Mouse (Mus musculus) stomach, embryonic 15.5 days (tissue): Measurements from ENCODE around the gene Grid2. TPM values are rescaled to one million over a fixed set of nuclear protein-coding genes. Genes with fewer than 3 reads are reported as not detected.

ENCODE experiments used
- ATAC-seq: fragments of 200-750 bp; cut with Nextera tagmentation; 2 replicates; pipeline ENCODE4 v1.8.0; 2017; ENCODE audit warnings: low read depth, moderate number of reproducible peaks, moderate TSS enrichment; ENCODE audit not compliant: insufficient read depth, low FRiP score
- H3K27ac ChIP-seq: fragments of 300-500 bp; sonication (generic); 2 replicates; pipeline ENCODE4 v1.5.1; 2015; ENCODE audit warnings: mild to moderate bottlenecking, inconsistent platforms
- H3K27me3 ChIP-seq: fragments of 300-500 bp; sonication (generic); replicated peaks from 2 replicates; pipeline ENCODE4 v1.6.1; 2015; ENCODE audit warnings: inconsistent platforms
- H3K36me3 ChIP-seq: fragments of 300-500 bp; sonication (generic); 2 replicates; pipeline ENCODE4 v1.6.1; 2015; ENCODE audit warnings: inconsistent platforms
- H3K4me1 ChIP-seq: fragments of 300-500 bp; sonication (generic); 2 replicates; pipeline ENCODE4 v1.6.1; 2015; ENCODE audit warnings: inconsistent platforms
- H3K4me2 ChIP-seq: fragments of 300-500 bp; sonication (generic); 2 replicates; pipeline ENCODE4 v1.6.1; 2015; ENCODE audit warnings: mild to moderate bottlenecking, inconsistent platforms
- H3K4me3 ChIP-seq: fragments of 300-500 bp; sonication (generic); replicated peaks from 2 replicates; pipeline ENCODE4 v1.5.1; 2015; ENCODE audit warnings: inconsistent platforms
- H3K9ac ChIP-seq: fragments of 300-500 bp; sonication (generic); 2 replicates; pipeline ENCODE4 v1.6.1; 2015; ENCODE audit warnings: inconsistent platforms
- H3K9me3 ChIP-seq: fragments of 300-500 bp; sonication (generic); 2 replicates; pipeline ENCODE4 v1.6.1; 2016; ENCODE audit warnings: inconsistent platforms
- WGBS: fragments of 180-500 bp; shearing (Covaris S2); methylation state at CpG from one replicate; pipeline ENCODE4 v1.1.7; 2015; 5-methylcytosine and 5-hydroxymethylcytosine counted together
- polyA plus RNA-seq: library from polyadenylated mRNA; unstranded; fragments of >200 nt; fragmentation: Nextera tagmentation; extraction: Ambion mirVana; gene quantifications from 2 replicates; pipeline ENCODE4 v1.2.1, GENCODE M21; 2015

The Grid2 gene
- 0.89 and 1.3 TPM in 2 replicates for polyA plus RNA-seq

DNA sequence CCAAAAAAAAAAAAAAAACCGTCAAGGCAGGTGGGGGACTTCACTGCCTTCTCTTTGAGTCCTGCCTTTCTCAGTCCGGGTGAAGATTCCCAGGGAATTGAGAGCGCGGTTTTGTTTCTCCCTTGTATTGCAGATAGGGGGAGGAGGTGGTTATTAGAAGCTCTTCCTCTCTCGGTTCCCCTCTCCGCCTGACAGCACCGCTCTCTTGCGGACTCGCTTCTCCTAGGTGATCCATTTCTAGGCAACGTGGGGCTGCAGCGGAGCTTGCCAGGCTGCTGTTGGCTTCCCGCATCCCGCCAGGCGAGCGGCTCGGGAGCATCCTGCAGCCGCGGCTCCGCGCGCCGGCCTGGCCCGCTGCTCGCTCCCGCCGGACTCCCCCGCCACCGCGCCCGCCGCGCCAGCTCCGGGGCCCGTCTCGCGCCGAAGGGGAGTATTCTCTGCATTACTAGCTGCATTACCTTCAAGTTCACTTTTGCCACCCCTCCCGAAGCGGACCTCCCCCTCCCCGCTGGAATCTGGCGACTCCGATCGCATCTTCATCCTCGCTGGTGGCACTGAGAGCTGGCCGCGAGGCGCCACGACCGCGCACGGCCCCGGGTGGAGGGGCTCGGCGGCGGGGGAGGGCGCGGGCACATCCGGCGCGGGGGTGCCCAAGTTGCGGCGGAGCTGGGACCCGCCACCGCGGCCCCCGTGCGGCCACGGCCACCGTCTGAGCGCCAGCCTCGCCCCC lies at the start of gene Grid2:
Grid2 (plus strand) TSS at position 51 of the 730 bp plus-strand sequence.
- peaks cover 13% of the 10 kb centered on the region; the same call in 1 of the 2 replicates for H3K4me1 ChIP-seq
- under 1% methylated on average over 70 of the region's 71 CpGs for WGBS
- H3K27me3 ChIP-seq = 0 out of 2 replicates have a peak, but pooled peaks cover 8% of the 10 kb centered on the region

DNA sequence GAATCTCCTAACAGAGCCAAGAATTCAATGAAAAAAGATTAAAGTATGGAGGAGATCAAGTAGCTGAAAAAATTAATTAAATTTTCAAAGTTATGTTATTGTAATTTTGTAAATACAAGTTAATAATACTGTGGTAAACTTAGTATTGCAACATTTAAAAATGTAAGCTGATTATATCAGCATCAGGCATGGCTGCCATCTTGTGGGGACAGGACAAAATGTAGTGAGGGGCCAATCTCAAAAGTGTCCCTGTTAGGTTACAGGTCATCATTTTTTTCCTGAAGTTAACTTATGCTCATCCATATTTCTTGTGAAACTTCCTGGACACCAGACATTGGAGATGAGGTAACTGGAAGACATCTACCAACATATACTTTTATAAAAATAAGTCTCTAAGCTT lies 4.9 kb upstream of the Grid2 start:
- ATAC-seq = no peak
- H3K9ac ChIP-seq = no peak overlapping the region
- H3K4me2 ChIP-seq = no peak overlapping the region
- H3K9me3 ChIP-seq = no peaks in the 10 kb centered on the region
- 0 out of 2 replicates have a peak, but pooled peaks cover 8% of the 10 kb centered on the region for H3K27me3 ChIP-seq
- H3K4me3 ChIP-seq = no peak overlapping the region
- no peak overlapping the region for H3K27ac ChIP-seq
- no peaks in the 10 kb centered on the region for H3K4me1 ChIP-seq
- H3K36me3 ChIP-seq = no peaks in the 10 kb centered on the region

More for the DNA sequence above, at the start of gene Grid2:
- peak; percentile 35; the same call in 1 of the 2 replicates for ATAC-seq
- H3K27ac ChIP-seq = no peak within 1 kb of the TSS
- H3K36me3 ChIP-seq = no peaks in the 10 kb centered on the region
- H3K9me3 ChIP-seq = no peaks in the 10 kb centered on the region
- peak within 1 kb of the TSS; percentile 99 for H3K4me2 ChIP-seq
- peak within 1 kb of the TSS; percentile 59 for H3K4me3 ChIP-seq
- H3K9ac ChIP-seq = peak within 1 kb of the TSS; percentile 25; the same call in 1 of the 2 replicates

DNA sequence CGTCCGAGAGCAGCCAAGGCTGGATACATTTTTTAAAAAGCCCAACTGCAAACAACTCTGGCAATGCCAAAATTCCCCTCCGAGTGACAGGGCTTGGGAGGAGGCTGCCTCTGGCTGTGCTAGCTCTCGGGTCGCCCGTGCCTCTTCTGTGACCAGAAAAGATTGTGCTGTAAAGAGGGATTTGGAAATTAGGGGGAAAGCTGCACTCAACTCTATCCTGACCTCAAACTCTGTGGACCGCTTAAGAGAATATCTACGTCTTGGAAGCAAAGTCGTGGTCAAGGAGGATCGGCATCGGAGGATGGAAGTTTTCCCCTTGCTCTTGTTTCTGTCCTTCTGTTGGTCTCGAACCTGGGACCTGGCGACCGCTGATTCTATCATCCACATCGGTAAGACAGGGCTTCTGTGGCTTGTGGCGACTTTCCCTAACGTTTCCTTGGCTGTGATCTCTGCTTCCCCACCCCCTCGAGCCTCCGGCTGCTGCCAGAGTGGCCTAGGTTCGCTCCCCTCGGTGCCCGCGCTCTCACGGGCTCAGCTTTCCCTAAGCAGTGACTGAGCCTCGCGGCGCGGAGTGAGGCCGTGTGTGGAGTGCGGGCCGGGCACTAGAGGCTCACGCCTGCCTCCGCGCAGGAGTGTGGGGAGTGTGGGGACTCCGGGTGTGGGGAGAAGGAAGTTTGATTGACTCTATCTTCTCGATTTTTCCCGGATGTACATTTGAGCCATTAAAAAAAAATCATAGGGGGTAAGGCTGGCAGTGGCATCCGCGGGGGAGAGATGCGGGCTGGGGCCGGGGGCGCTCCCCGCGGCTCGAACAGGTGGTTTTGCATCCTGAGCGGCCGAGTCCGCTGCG lies 1.1 kb downstream of the Grid2 start:
- 0 out of 2 replicates have a peak, but pooled peaks have one; percentile 50 for ATAC-seq
- H3K9me3 ChIP-seq = no peaks in the 10 kb centered on the region
- no peak overlapping the region for H3K27ac ChIP-seq
- 0 out of 2 replicates have a peak, but pooled peaks cover 8% of the 10 kb centered on the region for H3K27me3 ChIP-seq
- H3K4me2 ChIP-seq = peak overlapping the region; percentile 99
- H3K4me1 ChIP-seq = peaks cover 13% of the 10 kb centered on the region; the same call in 1 of the 2 replicates
- peak overlapping the region; percentile 59 for H3K4me3 ChIP-seq
- under 1% methylated on average over 47 of the region's 49 CpGs for WGBS
- no peaks in the 10 kb centered on the region for H3K36me3 ChIP-seq
- peak overlapping the region; percentile 25; the same call in 1 of the 2 replicates for H3K9ac ChIP-seq

DNA sequence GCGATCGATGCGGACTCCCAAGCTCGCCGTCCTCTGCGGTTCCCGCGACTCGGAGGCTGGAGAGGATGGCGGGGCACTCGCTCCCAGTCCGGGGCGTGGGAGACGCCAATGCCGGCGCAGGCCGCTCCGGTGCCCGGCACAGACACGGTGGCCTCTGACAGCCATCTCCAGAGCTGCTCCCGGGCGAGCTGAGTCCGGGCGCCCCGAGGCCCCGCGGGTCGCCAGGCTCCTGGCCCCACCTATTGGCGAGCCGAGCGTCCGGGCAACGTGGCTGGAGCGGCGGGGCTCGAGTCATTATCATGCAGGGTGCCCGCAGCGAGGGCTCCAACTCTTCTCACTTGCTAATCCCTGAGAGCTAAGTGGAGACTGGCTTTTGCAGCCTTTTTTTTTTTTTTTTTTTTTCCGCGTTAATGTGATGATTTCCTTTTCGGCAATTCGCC lies 1.8 kb downstream of the Grid2 start:
- H3K4me3 ChIP-seq = peak overlapping the region; percentile 59
- no peaks in the 10 kb centered on the region for H3K9me3 ChIP-seq
- peaks cover 13% of the 10 kb centered on the region; the same call in 1 of the 2 replicates for H3K4me1 ChIP-seq
- no peak overlapping the region for H3K27ac ChIP-seq
- ATAC-seq = peak; percentile 47; the same call in 1 of the 2 replicates
- H3K27me3 ChIP-seq = 0 out of 2 replicates have a peak, but pooled peaks cover 8% of the 10 kb centered on the region
- H3K9ac ChIP-seq = no peak overlapping the region; the same call in 1 of the 2 replicates
- H3K36me3 ChIP-seq = no peaks in the 10 kb centered on the region
- peak overlapping the region; percentile 99 for H3K4me2 ChIP-seq
- under 1% methylated on average over 42 of the region's 42 CpGs for WGBS

DNA sequence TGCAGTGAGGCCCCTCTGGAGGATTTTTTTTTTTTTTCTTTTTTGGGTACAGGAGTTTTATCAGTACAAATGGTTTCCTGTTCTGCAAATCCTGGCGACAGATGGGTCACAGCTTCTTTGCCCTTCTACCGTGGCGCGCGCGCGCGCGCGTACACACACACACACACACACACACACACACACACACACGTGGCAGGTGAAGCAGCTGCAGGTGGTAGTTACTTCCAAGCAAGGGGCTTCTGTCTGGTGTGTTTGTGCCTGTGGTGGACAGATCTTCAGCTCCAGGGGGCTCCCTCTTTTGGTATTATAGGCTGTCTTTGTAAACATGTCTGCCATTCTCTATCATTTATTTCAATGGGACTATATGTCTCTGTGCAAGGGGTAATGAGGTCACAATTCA lies 2.2 kb downstream of the Grid2 start:
- WGBS = 2% methylated on average over 11 of the region's 11 CpGs
- Histone ChIP-seq H3K27me3 (0 out of 2 replicates have a peak, but pooled peaks cover 8% of the 10 kb centered on the region), H3K27ac (no peak overlapping the region), H3K36me3 (no peaks in the 10 kb centered on the region), H3K4me3 (peak overlapping the region; percentile 59), H3K9me3 (no peaks in the 10 kb centered on the region), H3K4me2 (peak overlapping the region; percentile 99), H3K9ac (no peak overlapping the region), H3K4me1 (peaks cover 13% of the 10 kb centered on the region; the same call in 1 of the 2 replicates)
- ATAC-seq = no peak

DNA sequence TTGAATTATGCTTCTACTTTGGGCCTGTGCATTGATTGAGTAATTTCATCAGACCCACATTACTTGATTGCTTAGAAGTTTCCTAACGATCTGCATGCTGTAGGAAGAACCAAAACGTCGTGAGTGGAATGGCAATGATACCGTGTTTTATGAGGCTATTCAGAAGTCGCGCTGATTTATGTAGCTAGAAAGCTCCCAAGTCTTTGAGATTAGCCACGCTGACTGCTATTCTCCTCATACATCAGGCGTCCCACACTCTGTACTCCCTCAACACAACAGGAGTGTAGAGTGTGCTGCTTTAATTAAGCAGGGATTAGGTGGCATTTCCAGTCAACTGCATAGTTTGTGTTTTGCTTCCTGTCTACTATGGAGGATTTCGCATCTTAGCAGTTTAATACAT lies 4.1 kb downstream of the Grid2 start:
- Histone ChIP-seq H3K4me3 (no peak overlapping the region), H3K9me3 (no peaks in the 10 kb centered on the region), H3K9ac (no peak overlapping the region), H3K36me3 (no peaks in the 10 kb centered on the region), H3K27me3 (0 out of 2 replicates have a peak, but pooled peaks cover 4% of the 10 kb centered on the region), H3K27ac (no peak overlapping the region), H3K4me2 (no peak overlapping the region), H3K4me1 (peaks cover 13% of the 10 kb centered on the region; the same call in 1 of the 2 replicates)
- no peak for ATAC-seq
- WGBS = 63% methylated on average over 9 of the region's 9 CpGs

DNA sequence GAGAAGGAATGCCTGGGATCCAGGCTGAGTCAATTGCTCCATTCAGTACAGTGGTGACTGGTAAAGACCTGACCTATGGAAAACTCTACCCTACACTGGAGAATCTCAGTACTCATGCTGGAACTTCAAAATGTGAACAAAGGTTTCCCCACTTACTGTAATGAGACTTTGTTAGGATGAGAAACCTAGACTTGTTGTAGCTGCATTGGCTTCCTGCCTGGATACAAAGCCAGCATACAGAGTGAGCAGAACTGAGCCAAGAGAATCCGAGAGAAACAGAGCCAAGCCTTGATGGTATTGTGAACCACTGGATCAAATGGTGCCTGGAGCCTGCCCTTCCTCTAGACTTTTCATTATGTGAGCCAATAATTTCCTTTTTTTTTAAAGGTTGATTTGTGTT lies 28.7 kb downstream of the Grid2 start:
- H3K27ac ChIP-seq = no peak overlapping the region
- H3K36me3 ChIP-seq = no peaks in the 10 kb centered on the region
- H3K4me1 ChIP-seq = no peaks in the 10 kb centered on the region
- no peak overlapping the region for H3K4me3 ChIP-seq
- WGBS = 68% methylated on average over 1 of the region's 1 CpGs
- no peaks in the 10 kb centered on the region for H3K27me3 ChIP-seq
- no peak overlapping the region for H3K4me2 ChIP-seq
- ATAC-seq = no peak
- H3K9me3 ChIP-seq = no peaks in the 10 kb centered on the region
- no peak overlapping the region for H3K9ac ChIP-seq

DNA sequence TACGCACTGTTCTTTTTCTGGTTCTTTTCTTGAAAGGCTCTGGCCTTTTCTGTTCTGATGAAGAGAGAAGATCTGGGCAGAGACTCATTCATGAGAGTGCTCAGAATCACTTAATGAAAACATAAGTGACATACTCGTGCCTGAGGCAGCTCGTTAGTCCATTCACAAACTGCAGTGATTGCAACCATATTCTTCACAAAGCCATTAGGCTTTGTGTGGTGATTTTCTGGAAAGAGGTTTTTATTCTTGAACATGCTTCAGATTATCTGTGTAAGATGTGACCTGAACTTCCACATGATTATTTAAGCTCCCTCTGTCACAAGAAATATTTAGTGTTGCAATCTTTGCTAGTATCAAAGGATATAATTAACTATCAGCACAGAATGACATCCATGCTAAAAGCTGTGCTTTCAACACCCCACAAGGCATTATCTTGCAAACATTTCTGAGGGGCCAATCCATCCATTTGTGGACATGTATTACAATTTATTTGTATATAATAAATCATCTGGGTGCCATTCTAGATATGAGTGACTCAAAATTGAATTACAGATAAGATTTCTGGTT lies 86.8 kb downstream of the Grid2 start:
- no peak overlapping the region for H3K4me2 ChIP-seq
- H3K27ac ChIP-seq = no peak overlapping the region
- H3K9ac ChIP-seq = no peak overlapping the region
- H3K4me1 ChIP-seq = no peaks in the 10 kb centered on the region
- no peak overlapping the region for H3K4me3 ChIP-seq
- WGBS = 67% methylated on average over 3 of the region's 3 CpGs
- H3K36me3 ChIP-seq = no peaks in the 10 kb centered on the region
- no peaks in the 10 kb centered on the region for H3K9me3 ChIP-seq
- H3K27me3 ChIP-seq = no peaks in the 10 kb centered on the region
- ATAC-seq = no peak

DNA sequence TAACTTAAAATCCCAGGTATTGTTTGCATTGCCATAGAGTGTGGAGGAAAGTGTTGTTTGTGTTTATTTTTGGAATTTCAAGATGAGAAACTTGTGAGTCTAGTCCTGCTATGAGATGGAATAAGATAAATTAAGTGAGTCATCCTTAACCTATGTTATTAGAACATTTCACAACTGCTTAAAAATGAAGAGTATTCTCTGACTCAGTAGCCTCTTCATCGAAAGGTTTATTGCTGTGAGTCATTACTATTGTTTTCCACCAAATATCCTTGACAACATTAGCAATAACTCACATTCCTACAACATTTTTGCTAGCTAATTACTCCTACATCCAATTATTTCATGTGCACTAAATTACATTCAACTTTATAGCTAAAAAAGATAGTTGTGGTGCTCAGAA lies 91.3 kb downstream of the Grid2 start:
- H3K4me1 ChIP-seq = no peaks in the 10 kb centered on the region
- WGBS = 74% methylated on average over 1 of the region's 1 CpGs

DNA sequence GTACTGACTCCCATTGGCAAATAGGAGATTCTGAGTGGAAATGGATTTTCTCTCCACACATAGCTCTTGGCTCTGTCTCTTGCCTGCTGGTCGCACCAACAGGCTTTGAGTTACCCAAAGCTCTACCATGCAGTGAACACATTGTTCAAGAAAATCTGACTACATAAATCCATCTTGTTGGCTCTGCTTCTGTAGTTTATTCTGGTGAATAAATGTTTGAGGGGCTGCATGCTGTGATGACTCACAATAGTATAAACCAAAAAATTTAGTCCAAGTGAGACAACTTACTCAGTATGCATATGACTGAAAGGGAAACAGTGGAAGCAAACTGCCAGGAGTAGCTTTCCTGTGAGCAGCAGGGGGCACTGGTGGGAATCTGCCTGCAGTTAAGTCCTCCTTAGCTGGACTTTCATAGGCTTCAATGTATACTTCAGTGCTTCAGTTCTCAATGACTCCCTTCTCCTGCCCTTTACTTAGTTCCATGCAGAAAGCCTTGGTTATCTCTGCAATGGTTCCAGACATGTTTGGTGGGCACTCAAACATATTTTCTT lies 125.5 kb downstream of the Grid2 start:
- no peak for ATAC-seq
- Histone ChIP-seq H3K36me3 (no peaks in the 10 kb centered on the region), H3K9me3 (no peaks in the 10 kb centered on the region), H3K4me1 (no peaks in the 10 kb centered on the region), H3K27me3 (no peaks in the 10 kb centered on the region), H3K4me2 (no peak overlapping the region), H3K4me3 (no peak overlapping the region), H3K9ac (no peak overlapping the region), H3K27ac (no peak overlapping the region)
- 70% methylated on average over 1 of the region's 1 CpGs for WGBS

More for the DNA sequence above, 91.3 kb downstream of the Grid2 start:
- H3K36me3 ChIP-seq = no peaks in the 10 kb centered on the region
- H3K27ac ChIP-seq = no peak overlapping the region
- no peak overlapping the region for H3K4me2 ChIP-seq
- H3K4me3 ChIP-seq = no peak overlapping the region
- no peak for ATAC-seq
- H3K27me3 ChIP-seq = no peaks in the 10 kb centered on the region
- H3K9ac ChIP-seq = no peak overlapping the region
- no peaks in the 10 kb centered on the region for H3K9me3 ChIP-seq

DNA sequence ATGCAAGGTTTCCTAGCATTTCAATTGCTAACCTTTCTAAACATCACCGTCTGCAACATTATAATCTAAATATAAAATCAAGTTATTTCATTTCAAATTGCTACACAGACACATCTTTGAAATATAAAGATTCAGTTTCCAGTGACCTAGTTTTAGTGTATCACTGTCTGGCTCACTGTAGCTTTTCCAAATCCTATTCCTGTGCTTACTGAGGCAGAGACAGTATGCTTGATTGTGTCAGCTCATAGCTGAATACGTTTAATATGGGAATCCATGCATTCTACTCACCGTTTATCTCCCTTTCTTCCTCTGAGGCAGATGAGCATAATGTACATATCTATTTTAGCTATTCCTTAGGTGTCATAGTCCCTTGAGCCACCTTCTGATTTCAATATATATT lies 146.0 kb downstream of the Grid2 start:
- 78% methylated on average over 3 of the region's 3 CpGs for WGBS
- Histone ChIP-seq H3K36me3 (no peaks in the 10 kb centered on the region), H3K4me3 (no peak overlapping the region), H3K9me3 (no peaks in the 10 kb centered on the region), H3K27ac (no peak overlapping the region), H3K4me2 (no peak overlapping the region), H3K27me3 (no peaks in the 10 kb centered on the region), H3K9ac (no peak overlapping the region), H3K4me1 (no peaks in the 10 kb centered on the region)
- ATAC-seq = no peak
